Mouse (Mus musculus): ENCODE measurements around the gene Aldh1a2.

- TF ChIP-seq CTCF (IDR thresholded peaks at IDR 0.05; ENCODE audit: control insufficient read depth, insufficient read depth, insufficient read length) (no peak), MAX (IDR thresholded peaks at IDR 0.05) (no peak), MYOD1 (IDR thresholded peaks at IDR 0.05; ENCODE audit: control insufficient read depth, insufficient read length, low read depth) (no peak), MYOG (IDR thresholded peaks at IDR 0.05; ENCODE audit: control insufficient read depth, extremely low read depth, insufficient read length) (no peak), USF1 (IDR thresholded peaks at IDR 0.05; ENCODE audit: low read depth) (no peak), CEBPB (IDR thresholded peaks at IDR 0.05; ENCODE audit: low read depth) (no peak)
Measured at GRCm38 (mm10) chr9:71295501-71295900, 79.9 kb downstream of the Aldh1a2 start.

All from C2C12 (cell line).